Mouse (Mus musculus) skeletal muscle tissue, adult 2 months (tissue): Measurements from ENCODE around the gene Sv2b.
"Not testable (repeated sequence)": the region's sequence is repeated elsewhere in the genome, so short reads cannot be mapped to it uniquely, and the experiment has no call there.

Source experiments
- DNase-seq: peaks from one replicate; pipeline ENCODE4 v3.0.0-alpha.2; 2012; ENCODE audit warnings: low read depth, low spot score

Gene Sv2b

DNA sequence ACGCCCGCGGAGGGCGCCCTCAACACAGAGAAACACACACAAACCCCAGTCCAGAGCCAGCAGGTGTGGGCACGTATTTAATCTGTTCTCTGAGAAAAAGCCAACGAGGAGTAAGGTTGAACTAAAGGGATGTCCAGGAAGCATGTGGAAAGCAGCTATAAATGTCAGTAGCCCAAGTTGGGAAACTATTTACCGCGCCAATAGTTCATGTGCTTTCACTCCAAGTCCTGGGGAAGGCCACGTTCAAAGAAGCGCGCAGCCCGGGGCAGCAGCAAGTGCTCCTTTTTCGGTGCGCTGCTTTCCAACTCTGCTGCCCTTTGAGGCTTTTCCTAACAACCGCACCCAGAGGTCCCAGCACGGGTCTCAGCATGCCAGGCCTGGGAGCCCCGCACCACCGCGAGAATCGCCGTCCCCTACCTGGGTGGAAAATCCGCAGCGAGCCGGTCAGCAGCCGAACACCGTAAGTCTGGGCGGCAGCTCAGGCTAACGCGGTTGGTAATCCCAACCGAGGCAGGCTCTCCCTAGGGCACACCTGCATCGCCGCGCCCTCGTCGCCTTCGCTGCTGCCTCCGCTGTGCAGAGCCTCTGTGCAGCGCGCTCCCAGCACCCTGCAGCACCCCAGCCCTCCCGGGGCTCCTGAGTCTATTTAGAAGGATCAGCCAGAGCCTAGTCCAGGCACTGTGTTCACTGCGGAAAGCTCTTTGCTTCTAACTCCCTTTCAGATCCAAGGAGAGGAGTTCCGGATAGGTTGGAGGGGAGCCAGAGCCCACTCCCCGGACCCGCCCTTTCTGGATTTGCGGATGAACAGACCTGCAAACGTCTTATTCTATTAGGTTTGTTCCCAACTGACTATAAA is at the start of gene Sv2b:
Sv2b (minus strand) TSS at position 806 of the 856 bp plus-strand sequence.
- no peak for DNase-seq

DNA sequence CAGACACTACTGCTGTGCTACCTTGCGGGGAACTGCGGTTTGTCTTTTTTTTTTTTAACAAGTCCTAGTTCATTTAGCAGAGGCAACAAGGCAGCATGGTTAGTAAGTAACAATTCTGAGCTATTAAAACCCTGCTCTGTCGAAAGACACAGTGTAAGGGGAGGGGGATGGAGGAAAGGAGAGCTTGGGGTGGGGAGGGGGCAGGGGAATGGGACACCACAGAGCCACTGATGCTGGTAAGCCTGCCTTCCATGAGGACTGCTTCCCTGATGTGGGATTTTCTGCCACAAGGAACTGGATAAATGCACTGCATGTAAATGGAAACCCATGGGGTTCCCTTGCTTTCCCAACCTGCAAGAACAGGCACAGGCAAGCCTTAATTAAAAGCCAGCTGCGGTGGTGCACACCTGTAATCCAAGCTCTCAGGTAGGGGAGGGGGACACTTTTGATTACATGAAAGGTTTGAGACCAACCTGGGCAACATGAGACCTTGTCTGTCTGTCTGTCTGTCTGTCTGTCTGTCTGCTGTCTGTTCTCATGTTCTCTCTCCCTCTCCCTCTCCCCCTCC is 49.3 kb upstream of the Sv2b start:
- no peak for DNase-seq

DNA sequence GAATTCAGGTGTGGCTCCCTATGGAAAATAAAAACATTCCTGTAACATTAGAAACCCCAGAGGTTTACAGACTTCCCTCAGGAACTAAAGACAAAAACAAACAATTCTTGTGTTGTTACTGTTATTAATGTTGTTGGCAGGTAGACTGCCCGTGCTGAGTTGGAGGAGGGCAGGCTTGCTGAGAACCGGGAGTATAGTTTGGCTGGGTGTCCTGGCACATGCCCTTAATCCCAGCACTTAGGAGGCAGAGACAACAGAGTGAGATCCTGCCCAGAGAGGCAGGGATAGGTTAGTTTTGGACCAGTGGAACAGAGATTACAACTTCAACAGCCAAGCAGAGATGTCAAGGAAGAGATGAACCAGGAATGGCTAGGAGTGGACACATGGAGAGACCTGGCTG is 46.5 kb upstream of the Sv2b start:
- no peak for DNase-seq

DNA sequence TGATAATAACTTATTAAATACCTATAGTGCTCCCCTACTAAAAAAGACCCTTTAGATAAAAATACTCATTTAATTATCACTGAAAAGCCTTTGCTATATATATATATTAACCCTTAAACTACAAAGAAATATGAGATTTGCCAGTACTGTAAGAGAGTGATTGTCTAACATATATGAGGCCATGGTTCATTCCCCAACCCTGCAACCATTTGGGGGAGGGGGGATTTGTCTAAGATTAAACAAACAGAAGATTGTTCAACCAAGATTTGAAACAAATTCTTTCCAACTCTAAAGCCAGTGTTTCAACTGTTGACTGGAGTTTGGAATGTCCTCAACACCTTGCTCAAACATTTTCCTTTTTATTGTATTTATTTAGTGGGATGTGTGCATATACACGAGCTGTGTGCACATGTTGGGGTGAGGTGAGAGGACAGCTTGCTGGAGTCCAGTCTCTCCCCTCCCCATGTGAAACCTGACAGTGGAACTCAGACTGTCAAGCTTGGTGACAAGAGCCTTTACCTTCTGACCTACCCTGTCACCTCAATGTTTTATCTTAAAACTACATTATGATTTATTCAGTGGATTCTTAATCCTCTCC is 43.8 kb upstream of the Sv2b start:
- no peak for DNase-seq

DNA sequence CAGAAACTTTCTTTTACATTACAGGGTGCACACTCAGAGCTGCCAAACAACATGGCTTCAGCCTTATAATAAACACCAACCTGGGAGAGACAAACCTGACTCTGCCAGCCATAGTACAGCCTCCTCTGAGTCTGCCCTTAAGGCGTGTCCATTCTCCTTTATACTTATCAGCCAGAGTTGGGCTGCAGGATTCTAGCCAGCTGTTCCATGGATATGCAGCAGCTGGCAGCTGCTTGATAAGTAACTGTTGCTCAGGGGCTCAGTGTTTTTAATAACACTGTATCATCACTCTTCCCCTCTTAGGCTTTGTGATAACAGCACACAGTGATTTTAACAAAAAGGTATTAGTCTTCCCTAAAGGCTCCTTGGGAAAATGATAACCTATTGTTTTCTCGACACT is 41.1 kb upstream of the Sv2b start:
- DNase-seq: no peak

DNA sequence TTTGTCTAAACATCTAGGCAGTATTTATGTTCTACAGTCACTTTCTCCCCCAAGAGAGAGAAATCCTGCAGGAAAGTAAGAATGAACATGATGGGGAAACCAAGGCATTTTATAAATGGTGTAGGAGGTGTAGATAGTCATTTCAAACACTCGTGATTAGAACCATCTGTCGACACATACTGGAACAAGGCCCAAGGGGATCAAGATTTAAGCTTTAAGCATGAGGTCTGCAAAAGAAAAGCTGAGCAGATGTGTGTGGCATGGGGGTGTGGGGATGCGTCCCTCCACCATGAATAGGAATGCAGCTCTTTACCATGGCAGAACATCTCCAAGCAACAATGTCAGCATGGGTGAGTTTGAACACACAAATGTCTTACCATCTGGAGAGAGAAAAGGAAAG is 23.2 kb upstream of the Sv2b start:
- DNase-seq: no peak

DNA sequence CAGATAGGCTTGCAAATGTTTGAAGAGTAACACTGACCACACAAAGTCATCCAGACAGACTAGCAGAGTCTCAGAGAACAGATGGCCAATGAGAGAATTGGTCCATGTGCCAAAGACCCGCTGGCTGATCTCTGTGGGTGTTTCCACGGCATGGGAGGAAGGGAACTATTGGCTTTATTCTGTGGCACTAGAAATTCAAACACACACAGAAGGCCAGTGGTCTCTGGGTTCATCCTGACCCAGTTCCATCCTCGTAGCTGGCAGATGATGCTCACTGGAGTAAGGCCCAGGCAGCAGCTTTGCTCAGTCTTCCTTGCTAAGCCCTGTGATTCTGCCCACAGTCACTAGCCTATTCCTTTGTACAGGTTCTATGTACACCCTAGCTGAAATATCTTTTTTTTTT is 20.7 kb upstream of the Sv2b start:
- no peak for DNase-seq

DNA sequence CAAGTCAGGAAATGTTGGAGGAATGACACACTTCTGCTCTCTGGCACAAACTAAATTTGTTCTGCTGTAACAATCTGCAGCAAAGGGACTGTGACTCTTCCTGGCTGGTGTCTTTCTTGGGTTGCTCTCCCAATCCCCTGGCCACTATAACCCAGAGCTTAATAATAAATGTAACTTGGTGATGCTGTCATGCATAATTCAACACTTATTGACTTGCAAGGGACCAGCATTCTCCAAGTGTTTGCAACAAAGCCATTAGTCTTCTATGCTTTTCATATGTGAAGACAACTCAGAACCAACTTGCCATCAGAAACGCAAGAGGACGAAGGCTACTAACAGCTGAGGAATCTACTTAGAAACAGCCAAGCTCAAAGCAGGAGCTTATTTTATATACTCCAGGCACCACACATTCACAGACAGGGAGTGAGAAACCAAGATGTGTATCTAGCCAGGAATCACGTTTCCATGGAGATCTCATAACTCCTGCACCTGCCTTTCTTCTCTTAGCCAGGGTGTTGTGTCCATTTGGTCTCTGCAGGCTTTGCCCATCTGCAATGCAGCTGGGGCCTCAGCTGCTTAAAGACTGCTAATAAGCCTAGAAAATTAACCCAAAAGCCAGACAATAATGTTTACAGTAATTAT is 19.8 kb upstream of the Sv2b start:
- DNase-seq: no peak

DNA sequence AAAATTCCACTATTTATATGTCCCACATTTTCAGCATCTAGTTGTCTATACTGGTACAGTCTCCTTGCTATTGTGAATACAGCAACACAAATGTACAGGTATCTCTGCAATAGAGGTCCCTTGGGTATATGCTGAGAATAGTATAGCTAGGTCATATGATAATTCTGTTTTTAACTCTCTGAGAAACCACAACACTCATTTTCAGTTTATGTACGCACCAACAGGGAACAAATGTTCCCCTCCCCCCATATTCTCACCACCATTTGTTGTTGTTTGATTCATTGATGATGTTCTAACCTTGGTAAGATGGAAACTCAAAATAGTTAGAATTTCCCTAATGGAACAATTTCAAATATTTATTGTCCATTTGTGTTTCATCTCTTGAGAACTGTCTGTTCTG is 16.2 kb upstream of the Sv2b start:
- no peak for DNase-seq

DNA sequence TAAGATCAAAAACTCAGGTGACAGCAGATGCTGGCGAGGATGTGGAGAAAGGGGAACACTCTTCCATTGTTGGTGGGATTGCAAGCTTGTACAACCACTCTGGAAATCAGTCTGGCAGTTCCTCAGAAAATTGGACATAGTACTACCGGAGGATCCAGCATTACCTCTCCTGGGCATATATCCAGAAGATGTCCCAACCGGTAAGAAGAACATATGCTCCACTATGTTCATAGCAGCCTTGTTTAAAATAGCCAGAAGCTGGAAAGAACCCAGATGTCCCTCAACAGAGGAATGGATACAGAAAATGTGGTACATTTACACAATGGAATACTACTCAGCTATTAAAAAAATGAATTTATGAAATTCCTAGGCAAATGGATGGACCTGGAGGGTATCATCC is 13.7 kb upstream of the Sv2b start:
- DNase-seq: not testable (repeated sequence)

DNA sequence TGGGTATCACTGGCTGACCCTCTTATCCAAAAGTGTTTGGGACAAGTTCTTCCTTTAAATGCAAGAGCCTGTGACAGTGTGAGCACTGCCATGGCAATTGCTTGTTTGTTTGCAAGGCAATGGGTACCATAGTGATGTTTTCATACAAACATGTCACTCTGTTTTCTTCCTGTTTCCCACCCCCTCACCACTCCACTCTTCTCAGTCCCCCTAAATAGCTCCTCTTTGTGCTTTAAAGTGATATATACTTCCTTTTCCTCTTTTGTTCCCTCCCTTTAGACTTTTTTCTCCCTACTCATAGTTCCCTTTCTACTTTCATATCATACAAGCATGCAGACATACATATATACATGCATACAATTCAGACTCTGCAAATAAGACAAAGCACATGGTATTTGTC is 10.9 kb upstream of the Sv2b start:
- DNase-seq: no peak

DNA sequence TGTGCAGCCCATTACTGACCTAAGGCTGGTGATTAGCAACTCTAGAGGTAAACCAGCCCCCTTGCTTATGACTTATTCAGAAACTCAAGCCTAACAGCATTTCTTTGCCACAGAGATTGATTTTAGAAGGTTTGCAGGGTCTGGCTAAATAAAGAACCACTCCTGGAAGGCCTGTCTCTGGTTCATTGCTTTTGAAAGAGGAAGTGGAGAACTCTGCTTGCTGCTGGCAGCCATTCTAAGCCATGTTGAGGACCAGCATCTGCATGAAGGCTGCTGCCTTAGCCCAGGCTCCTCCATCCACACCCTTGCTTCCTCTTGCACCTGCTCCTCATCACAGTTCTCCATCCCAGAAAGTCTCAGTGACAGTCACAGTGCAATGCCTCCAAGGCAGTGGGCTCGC is 9.3 kb upstream of the Sv2b start:
- no peak for DNase-seq

DNA sequence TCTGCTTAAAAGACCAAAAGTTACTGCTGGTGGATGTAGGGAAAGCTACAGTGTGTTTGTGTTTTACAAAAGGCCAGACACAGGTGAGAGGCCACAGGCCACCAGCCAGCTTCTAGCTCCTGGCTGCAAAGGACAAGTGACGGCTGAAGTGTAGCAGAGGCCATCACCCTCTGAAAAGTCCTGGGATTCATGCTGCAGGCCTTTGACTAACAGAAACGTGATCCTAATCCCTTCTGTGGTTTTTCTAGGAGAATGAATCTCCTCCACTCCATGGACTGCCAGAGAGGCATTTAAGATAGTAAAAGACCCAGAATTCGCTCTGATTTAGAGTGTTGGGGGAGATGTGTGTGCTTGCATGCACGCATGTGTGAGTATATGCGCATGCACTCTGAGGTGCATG is 5.8 kb upstream of the Sv2b start:
- no peak for DNase-seq

DNA sequence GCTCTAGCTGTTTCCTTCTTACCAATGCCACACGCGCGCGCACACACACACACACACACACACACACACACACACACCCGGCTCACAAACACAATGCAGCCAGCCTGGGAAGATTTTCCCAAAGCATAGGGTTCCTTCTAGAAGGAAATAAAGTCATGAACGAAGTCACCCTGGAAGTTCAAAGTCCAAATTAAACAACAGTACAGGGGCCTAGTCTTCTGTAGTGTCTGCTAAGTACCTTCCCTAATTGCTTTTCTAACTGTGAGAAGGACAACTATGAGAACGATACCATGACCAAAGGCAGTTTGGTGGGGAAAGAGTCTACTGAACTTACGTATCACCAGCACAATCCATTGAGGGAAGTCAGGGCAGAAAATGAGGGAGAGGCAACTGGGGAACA is 508 bp upstream of the Sv2b start:
- no peak for DNase-seq

DNA sequence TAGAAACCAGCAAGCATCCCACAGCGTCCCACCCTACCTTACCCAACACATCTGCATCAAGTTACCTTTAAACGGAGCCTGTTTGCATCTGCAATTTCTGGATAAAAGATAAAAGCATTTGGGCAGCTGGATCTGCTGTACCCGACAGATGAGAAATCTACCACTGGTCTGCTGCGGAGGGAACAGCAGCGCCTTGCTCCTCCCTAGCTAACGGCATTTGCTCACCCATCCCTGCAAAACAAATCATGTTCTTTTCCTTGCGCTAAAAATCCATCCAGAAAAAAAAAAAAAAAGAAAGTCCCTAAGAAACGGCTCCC is 964 bp downstream of the Sv2b start:
- no peak for DNase-seq

DNA sequence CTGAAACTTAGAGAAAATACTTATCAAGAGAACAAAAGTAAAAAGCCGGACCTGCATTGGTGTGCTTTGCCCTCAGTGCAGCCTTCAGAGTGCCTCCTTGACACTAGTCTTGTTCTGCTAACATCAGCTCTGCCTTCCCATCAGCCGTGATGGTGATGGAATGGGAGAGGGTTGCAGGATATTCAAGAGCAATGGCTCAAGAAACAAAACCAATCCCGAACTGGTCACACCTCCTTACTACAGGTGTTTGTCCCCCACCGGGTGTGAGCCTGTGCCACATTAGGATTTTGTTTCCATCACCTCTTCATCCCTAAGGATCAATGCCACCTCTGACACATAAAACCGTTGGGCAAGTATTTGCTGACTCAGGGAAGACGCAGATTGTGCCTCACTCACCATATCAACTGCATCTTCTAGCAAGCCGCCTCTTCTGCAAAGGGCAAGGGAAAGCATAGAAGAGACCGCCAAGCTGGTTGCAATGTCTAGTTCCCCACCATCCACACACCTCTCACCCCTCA is 1.4 kb downstream of the Sv2b start:
- no peak for DNase-seq

DNA sequence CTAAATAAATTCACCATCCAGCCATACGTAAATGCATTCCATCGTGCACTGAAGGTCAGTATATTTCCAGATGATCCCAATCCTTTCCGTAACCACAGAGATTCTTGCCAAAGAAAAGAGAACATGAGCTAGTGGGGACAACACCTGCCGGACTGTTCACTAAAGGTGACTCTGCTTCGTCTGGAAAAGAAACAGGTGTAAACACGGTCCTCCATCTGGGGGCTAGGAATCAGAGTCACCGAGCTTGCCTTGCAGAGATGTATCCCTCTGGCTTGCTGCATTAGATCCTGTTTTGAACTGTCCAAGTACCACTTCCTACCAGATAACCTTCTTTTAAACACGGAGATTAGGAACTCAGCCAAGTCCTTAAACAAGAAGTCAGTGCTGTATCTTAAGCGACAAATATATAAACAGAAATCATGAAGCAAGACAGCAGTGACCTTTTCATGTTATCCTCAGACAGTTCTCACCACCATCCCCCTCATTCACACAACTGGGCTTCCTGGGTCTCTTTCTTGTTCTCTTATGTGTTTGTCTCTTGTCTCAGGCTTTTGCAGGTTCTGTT is 3.1 kb downstream of the Sv2b start:
- DNase-seq: no peak

DNA sequence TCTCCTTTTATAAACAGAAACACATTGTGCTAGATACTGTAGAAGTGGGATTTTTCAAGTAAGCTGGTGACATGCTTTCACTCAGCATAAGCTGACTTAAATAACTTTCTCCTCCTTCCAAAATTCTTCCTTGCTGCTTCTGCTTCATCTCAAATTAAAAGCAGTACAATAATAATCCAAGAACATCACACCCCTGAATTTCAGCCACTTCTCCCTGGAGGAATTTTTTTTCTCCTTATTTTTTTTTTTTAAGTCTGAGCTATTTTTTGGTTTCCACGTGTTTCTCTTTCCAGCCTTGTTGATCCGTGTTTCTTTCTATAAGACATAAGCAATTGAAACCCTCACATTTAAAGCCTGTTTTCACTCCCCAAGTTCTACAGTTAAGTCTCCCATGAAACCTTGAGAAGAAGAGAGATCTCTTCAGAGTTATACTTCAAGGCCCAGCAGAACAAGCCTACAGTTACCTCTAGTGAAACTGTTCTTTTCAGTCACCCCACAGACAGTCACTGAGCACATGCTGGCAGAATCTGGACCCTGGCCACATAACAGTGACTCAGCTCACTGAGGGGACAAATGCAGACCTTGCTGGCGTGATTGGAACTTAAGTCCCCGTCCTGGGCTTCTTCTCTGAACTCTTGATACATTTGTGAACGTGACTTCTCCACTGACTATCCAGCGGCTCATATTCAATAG is 6.4 kb downstream of the Sv2b start:
- no peak for DNase-seq

DNA sequence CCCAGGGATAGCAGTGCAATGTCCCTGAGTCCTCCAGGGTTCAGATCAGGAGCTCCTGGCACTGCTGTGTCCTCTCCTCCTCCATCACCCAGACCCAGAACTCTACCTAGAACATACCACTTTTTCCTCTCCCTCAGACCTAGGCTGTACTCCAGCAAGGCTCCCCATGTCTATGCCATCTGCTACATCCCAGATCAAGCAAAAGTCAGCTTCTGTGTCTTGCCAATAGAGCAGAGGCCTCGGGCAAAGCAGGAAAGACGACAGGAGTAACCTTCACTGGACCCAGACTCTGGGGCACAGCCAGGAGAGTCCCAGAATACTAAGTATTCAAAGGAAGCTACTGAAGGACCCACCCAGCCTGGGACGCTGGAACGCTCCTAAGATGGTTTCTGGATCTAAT is 9.8 kb downstream of the Sv2b start:
- no peak for DNase-seq

DNA sequence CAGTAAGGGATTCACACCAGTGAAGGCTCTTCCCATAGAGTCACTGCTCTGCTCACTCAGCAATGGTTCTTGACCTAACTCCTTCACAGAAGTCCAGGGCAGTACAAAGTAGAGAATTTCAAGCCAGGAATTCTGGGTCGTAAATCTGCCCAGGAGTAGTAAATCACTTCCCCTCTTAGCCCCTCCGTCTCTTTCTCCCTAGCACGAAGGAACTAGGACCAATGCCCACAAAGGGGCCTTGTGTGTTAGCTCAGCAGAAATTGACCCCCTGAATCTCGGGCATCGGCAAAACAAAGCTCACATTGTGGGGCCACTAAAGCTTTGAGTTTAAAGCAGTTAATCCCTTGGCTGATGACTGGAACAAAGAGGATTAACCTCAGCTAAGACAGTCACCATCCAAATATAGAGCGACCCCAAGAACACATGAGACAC is 12.4 kb downstream of the Sv2b start:
- no peak for DNase-seq

DNA sequence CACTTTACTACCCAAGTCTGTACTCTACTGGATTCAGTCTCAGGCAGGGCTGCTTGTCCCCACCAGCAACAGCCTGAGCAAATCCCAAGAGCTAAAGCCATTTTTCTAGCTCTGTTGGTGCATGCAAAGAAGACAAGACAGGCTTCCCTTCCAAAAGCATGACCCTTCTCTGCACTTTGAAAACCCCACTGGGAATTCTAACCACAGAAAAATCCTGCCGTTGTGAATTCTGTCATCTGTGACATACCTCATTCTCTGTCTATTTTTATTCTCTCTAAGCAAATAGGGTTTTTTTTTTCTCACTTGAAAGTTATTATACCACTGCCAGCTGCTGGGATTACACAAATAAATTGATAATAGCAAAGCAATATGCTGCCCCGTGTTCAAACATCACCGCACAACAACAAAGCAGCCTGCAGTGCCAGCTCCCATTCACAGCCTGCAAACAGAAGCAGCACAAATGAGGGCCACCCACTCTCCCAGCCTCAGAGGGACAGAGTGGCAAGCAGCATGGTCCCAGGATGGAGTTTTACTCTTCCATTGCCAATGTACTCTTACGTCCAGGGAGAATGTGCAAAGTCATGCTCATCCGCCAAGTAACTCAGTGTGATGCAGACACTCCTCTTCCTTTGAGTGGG is 13.7 kb downstream of the Sv2b start:
- no peak for DNase-seq
